Mouse (Mus musculus): ENCODE measurements around the gene Stk17b.
A peak's percentile ranks its signal among the peaks of the same experiment; 100 is the strongest.

The Stk17b gene

DNA sequence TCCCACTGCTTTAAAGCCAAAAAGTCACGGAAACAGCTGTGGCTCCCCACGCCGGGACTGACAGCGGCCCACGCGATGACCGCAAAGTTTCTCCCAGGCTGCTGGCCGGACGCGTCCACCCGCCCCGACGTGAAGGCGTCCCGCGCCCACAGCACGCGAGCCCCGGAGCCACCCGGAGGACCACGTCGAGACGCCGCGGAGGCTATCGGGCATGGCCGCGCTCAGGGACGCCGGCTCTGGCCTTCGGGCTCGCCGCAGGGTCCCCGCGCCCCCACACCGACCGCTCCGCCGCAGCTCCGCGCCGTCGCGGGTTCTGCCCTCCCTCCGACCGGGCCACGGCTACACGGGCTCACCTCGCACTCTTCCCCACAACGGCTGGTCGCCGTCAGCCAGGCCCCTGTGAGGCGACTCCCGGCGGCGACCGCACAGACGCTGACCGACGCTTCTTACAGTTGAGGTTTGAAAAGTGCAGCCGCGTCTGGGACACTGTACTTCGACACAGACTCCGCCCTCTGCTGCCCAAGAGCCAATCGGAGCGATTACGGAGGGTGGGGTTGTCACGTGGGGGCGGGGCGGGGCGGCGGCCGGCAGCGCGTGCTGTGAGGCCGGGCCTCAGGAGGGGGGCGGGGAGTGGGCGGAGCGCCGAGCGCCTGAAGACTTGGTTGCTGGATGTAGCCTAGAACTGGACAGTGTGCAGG lies at the start of gene Stk17b:
Gene Stk17b, minus strand, starts transcription at position 504 of the 698 bp plus-strand sequence.
- peak; percentile 95 to 96 for DNase-seq

DNA sequence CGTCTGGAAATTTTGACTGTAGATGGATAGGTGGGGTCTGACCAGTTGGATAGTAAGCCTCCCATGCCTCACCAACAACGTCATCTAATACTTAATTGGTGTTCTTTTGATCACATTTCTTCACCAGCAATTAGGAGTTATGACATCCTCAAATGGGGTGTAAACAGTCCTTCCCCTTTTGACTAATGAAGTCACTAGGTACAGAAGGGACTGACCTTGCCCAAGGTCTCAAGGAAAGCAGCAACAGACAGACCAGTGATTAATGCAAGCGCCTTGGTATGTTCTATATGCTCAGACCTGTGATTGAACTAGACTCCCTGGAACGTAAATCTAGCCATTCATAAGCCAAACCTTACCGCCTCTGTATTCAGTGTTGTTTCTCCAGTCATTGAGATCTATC lies 45.3 kb upstream of the Stk17b start:
- DNase-seq: no peak

DNA sequence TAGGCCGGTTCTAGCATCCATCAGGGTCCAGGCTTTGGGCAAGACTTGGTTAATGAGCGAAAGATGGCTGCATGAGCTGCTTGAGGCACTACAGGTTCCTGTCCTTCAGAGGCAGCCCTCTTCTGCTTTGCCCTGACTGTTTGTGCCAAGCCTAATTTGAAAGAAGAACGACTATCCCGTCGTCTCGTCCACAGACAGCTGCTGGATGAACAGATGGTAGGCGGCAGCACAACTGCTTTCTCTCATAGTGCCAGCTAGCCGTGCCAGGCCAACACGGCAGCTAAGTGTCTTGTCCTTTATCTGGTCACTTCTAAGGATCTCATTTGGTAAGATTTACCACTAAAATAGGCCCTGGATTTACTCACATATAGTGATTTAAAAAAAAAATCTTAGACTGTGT lies 44.1 kb upstream of the Stk17b start:
- DNase-seq: no peak

DNA sequence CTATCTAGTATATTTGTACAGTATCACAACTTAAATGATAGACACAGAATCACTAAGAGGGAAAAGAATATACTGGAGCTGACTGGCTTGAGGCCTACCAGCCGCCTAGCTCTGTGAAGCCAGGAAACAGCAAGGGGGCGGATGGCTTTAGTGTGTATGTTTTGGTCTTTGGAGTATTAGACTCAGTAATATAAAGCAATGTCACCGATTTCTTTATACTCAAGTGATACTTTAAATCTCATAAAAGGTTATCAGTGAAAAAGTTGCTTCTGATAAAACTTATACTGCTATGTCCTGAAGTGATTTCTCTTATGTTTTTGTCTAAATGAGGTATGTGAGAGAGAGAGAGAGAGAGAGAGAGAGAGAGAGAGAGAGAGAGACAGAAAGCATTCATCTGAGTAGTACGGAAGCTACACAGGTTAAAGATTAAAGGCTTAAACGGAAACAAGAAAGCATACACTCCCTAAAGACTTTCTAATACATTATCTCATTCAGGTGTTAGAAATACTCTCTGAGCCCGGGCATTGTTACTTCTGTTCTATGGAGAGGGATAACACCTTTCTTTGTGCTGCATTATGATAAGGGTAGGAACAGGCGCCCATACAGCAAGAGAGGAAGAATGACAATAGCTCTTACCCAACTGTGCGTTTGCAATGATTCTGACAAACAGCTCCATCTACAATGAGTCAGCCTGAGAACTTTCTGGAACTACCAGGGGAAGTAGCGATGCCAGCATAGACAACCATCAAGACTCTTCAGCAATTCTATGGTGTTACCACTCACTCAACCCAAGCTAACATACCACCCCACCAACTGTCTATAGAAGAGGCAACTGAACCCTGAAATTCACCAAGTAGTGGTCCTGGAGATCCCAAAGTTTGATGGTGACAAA lies 39.7 kb upstream of the Stk17b start:
- peak; percentile 14 to 27 for DNase-seq

DNA sequence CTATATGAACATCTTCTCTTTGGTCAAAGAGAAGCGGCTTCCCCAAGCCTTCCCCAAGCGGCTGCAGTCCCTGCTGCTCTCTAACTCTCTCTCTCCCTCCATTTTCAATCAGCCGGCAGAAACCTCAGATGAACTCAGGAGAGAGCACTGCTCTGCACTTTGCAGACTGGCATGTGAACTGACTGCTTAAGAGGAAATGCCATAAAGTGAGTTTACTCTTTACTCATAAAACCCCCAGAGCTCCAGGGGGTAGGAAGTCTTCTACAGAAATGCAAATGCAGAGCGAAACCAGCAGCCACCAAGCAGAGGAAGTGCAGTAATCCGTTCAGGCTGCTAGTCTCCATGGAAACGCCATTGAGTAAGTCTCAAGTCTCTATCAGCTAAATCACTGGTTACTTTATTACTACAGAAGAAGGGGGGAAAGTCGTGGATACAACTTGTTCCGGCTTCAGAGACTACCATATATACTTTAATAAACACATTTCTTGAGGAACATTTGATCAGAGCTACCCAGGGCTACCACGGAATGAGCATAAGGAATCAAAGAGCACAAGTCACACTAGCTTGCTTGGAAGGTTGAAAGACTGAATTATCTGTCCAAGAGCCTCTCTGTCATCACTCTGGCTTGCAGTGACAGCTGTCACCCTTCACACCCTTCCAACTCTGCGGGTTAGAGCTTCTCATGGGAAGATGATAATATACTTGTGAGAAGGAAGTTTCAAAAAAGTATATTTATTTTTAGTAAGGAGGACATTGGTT lies 38.8 kb upstream of the Stk17b start:
- DNase-seq: peak; percentile 76 to 81

DNA sequence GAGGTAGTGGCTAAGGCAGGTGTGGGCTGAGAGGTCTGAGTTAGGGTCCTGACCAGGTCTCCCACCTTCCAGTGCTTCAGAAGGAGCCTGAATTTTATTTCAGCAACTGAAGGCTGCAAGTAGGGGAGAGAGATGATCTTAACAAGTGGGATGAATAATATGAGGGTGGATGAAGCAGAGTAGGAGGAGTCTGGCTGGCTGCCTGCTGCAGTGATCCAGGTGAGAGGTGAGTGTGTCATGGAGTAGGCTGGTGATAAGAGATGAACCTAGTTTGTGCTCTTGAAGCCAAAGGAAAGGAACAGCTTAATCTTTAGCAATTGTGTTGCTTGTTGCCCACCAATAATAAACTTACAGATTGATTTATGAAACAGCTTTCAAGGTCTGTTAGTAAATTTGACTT lies 37.0 kb upstream of the Stk17b start:
- DNase-seq: no peak

DNA sequence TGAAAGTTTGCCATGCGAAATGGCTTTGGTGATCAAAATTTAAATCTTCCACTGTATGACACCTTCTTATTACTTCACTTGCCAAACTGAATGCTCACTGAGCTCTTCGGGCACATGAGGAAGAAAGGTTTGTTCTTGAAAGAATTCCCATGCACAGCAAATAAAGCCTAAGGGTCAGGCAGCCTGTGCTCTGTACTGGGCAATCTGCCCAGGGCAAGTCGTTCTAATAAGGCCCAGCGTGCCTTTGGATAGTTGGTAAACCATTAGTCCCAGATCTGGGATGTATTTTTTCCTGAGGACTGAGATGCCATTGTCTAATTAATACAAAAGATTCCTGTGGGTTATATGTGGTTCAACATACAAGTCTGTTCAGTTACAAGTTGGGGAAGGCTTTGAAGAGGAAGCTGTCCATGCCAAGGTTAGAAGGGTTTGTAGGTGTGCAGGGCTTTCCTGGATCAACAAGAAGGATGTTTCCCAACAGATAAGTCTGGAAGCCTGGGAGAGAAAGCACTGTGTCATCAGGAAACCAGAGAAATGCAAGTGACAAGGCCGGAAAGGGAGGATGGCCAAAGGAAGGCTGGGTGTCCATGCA lies 35.1 kb upstream of the Stk17b start:
- DNase-seq: no peak

DNA sequence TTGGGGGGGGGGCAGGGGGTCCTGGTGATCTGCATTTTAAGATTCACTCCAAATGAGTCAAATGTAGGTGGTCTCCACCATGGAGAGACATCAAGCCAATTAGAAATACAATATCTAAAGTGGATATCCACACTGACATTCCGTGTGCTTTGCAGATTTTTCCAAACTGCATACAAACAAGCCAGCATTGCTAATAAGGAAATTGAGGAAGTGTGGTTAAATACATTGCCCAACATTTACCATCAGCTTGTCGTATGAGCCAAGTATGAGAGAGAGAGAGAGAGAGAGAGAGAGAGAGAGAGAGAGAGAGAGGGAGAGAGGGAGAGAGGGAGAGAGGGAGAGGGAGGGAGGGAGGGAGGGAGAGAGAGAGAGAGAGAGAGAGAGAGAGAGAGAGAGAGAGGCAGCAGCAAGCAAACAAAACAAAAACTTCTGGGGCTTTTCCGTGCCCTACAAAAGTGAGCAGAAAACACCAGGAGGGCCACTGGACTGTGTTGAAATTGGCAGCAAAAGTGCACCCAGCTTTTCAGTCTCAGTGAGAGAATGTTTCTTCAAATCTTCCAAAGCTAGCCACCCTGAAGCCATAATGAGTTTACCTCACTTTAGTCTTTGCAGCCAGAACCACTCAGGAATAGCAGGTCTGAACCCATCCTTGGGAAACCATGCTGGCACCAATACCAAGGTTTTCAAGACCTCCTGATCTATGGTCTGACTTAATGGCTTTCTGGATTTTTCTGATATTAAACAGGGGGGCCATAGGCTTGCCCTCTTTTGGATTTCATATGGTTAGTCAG lies 33.2 kb upstream of the Stk17b start:
- DNase-seq: no peak

DNA sequence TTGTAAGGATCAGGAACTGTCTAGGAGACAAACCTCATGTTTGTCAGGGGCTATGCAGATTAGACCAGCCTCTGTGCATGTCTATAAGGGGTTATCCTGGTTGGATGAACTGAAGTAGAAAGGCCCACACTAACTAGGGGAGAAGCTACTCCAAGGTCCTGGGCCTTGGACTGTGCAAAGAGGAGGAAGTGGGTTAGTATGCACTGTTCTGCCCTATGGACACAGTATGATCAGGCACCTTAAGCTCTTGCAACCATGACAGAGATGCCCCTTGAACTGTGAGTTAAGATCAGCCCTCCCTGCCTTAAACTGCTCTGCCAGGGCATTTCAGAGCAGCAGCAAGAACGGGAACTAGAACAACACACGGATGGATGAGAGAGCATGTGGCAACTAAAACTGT lies 31.3 kb upstream of the Stk17b start:
- peak; percentile 26 to 34 for DNase-seq

DNA sequence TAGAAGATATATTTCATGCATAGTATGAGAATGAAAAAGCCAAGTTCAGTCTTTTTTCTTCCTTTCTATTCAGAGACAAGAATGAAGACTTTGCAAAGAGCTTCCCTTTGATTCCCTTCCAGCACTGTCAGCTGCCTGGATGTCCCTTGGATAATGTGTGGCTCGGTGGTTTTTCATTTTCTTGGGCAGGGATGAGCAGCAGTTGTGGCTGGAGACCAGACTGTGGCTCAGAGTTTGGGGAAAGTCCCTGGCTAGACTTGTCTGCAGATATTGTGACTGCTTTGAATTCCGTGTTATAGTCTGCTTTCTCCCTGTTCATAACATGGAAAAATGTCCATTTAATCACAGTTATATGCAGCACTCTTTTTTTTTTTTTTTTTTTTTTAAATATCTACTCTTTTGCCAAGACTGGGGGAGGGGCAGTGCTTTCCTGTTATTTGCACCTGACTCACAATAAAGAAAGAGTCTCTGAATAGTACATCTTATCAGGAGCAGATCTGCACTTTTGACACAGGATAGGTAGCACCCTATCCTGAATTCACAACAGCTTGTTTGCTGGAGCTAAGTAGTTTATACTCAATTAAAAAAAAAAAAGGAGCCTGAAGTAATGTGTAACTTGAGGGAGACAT lies 29.2 kb upstream of the Stk17b start:
- DNase-seq: no peak

DNA sequence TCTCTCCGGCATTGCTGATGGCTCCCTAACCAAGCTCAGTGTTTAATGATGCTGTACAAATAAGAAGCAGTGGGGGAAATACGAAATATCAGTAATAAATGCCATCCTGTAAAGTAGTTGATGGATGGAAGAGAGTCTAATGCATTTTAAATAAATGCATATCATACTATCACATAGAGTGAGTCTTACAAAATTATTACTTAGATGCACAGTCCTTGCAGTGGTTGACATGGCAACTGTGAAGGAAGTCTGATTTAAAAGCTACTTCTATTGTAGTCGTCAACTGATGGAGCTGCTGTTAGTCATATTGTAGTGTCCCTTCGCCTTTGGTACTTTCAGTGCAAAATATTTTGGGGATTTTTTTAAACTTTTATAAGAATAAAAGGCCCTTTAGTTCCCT lies 26.9 kb upstream of the Stk17b start:
- no peak for DNase-seq

DNA sequence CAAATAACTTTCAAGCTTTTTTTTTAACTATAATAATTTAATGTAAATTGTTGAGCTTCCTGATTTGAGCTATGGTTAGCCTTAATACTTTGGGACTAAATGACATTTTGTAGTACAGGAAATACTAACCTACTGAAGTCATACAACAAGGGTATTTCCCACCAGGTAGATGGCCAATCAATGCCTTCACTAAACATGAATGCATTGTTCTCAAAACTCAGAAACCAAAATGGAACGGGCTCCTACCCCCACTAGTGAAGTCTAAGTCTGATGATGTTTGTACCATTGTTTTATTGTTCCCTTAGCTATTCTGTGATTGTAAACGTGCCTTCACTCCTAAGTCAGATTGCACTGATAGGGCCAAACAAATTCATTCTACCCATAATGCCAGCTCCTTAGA lies 23.2 kb upstream of the Stk17b start:
- DNase-seq: no peak

DNA sequence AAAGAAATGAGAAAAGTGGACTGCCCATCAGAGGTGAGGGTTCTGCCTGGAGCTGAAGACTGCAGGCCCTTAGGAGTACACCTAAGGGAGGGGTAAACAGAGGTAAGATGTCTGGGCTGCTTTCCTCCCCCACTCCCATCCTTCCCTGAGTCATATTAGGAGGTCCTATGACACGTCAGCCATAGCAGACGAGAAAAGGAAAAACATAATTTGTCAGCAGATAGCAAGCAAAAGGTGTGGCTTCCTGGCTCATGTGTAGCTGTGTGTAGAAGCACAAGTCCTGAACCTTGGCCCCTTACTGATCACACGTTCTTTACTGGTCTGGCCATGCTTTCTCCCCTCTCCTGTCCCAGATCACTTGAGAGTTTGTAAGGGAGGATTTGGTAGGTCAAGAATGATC lies 12.8 kb upstream of the Stk17b start:
- DNase-seq: no peak

DNA sequence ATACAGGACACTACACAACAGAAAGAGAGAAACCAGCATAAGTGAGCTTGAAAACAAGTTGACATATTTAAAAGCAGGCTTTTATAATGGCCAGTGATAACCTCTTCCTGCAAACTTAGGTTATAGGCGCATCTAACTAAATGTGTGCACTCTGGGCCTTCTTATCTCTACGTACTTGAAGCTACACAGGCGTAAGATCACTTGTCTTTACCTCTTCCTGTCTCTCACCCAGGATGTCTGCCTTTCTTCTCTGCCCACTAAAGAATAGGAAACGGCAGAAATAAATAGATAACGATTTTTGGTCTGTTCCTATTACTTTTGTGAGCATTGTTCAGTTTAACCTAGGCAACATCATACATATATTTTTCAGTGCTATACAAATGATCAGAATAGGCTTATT lies 12.1 kb upstream of the Stk17b start:
- DNase-seq: no peak

DNA sequence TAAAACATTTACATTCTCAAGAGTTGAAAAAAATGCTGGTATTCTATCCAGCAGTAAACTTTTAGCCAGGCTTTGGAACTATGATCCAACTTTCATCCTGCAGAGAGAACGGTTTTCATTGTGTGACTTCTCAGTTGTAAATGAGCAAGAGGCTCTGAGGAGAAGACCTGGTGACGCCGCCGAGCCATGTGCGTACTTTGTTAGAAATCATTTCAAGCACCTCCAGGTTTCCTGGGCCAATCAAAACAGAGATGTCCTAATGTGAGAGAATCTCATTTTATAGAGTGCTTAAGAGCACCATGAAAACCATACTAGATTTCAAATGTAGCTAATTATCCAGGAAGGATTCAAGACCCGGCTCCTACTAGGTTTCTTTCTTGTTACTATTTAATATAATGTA lies 11.2 kb upstream of the Stk17b start:
- DNase-seq: no peak

DNA sequence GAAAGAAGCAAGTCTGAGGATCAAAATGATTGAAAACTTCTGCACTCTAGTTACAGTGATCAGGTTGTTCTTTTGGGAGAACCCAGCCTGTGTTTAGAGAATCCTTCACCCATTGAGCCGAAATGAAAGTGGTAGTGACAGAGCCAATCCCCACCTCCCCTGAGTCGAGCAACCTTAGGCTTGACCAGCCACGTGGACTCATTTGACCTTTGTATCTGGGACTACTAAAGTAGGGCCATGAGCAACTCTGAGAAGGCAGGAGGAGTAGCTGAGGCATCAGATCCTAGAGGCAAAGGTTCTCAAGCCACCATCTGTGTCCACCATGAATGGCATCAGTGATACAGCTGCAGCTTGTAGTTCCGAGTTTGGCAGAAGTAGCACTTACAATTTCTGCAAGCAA lies 10.6 kb upstream of the Stk17b start:
- no peak for DNase-seq

DNA sequence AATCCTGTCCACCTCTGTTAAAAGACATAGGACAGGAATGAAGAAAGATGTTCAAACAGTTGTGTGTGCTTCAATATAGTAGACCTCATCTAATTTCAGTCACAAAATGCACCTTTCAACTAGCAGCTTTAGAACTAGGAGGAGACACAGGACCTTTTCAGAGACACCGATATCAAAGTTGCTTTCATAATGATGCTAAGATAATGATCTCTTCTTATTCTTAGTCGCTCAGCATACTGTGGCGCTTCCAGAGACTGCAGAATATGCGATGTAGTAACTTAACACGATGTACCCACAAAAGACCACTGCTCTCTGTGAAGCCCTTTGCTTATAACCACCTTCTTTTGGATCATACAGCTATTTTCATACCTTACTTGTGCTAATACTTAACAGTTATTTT lies 10.1 kb upstream of the Stk17b start:
- no peak for DNase-seq

DNA sequence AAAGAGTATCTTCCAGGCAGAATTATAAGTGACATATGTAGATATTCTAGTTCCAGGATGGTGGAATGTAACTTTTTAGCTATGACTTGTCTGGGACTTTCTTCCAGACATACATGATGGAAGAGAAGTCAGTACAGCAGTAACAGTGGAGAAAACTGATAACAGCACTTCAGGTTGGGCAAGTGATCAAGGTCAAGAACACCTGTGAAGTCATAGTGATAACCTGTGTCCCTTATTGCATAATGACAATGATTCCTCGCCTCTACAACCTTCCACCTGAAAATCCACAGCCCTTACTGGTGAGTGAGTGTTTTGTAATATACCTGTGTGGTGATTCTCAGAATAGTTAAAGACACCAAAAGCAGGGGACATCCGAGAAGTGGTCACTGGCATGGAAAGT lies 9.3 kb upstream of the Stk17b start:
- DNase-seq: no peak

DNA sequence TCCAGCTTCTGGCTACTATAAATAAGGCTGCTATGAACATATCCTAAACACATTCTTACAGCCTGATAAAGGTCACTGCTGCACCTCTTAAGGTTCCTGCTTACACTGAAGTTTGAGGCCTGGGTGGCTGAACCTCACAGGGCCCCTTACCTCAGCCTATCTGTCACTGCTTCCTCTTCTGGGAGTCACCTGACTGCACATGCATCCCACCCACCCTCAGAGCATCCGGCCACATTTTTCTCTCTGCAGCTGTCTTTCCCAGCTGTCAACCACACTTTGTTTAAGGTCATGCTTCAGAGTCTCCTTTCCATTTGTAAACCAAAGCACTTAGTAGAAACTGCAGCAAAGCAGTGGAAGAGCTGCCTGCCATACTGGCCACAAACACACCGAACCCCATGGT lies 6.3 kb upstream of the Stk17b start:
- peak; percentile 87 to 92 for DNase-seq

DNA sequence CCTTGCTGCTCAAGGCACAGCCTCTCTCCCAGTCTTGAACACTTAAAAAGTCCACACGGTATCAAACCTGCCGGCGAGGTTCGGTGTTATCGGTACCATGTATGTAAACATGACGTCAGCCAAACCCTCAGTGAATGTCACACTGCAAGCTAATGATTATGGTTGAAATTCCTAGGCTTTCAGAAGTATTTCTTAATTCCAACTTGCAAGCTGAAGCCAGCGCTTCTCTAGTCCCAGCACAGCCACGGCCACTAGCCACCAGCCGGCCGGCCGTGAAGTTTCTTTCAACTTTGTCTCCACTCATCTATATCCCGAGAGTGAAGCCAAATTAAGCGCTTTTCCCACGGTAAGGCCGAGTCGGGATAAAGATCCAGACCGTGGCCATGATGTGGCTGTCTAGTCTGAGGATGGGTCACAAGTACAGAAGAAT lies 718 bp downstream of the Stk17b start:
- peak; percentile 67 to 76 for DNase-seq

DNA sequence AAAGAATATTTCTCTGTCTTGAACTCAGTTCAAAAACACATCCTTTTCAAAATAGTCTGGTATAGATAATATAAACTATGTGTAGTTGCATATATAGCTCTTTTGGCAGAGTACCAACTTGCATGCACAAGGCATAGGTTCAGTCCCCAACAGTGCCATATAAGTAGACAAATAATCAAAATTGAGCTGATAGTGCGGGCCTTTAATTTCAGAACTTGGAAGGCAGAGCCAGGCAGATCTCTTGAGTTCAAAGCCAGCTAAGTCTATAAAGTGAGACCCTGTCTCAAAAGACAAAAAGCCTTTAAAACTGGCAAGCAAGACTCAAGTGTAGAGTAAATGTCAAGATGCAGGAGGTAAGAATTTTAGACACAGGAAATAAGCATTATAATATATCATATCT lies 2.1 kb downstream of the Stk17b start:
- no peak for DNase-seq

DNA sequence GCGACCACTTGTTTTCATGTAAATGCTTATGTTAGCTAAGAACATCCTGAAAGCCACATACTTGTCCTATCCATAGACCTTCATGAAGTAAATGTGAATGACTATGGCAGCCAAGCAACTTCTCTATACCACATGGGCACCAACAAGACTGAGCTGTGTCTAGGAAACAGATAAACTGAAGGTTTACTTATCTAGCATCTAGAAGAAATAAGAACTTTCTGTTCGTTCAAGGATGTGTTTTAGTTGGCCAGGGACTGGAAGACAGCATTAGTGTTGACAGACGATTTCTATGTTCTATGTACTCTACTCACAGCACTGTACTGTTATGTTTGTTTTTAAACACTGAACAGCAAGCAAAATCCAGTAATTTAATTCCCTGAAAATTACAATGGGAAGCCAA lies 2.9 kb downstream of the Stk17b start:
- no peak for DNase-seq
